Mouse (Mus musculus): ENCODE measurements around the gene Grid1.

- TF ChIP-seq GATA1 (IDR thresholded peaks at IDR 0.05; ENCODE audit: borderline replicate concordance, low read length) (no peak), FLI1 (IDR thresholded peaks at IDR 0.05; ENCODE audit: low read length) (no peak)
These were observed 722.1 kb downstream of the Grid1 start for GRCm38 (mm10) chr14:35541992-35542380.
